Mouse (Mus musculus) stomach, embryonic 16.5 days (tissue): ENCODE data around the gene Gm12394. TPM values are rescaled to one million over a fixed set of nuclear protein-coding genes. Genes with fewer than 3 reads are reported as not detected.

ENCODE experiments used
- ATAC-seq: fragments of 200-750 bp; cut with Nextera tagmentation; 2 replicates; pipeline ENCODE4 v1.8.0; 2017; ENCODE audit warnings: moderate number of reproducible peaks, moderate TSS enrichment; ENCODE audit not compliant: insufficient read depth, low FRiP score
- H3K27ac ChIP-seq: fragments of 300-500 bp; sonication (generic); 2 replicates; pipeline ENCODE4 v1.5.1; 2014; ENCODE audit warnings: low read length
- H3K27me3 ChIP-seq: fragments of 300-500 bp; sonication (generic); 2 replicates; pipeline ENCODE4 v1.6.1; 2014; ENCODE audit warnings: low read length, control low read depth, mixed read lengths; ENCODE audit not compliant: control insufficient read depth, insufficient read depth
- H3K36me3 ChIP-seq: fragments of 300-500 bp; sonication (generic); 2 replicates; pipeline ENCODE4 v1.6.1; 2014; ENCODE audit warnings: low read length; ENCODE audit not compliant: control insufficient read depth, insufficient read depth
- H3K4me1 ChIP-seq: fragments of 300-500 bp; sonication (generic); 2 replicates; pipeline ENCODE4 v1.6.1; 2014; ENCODE audit warnings: low read length, control low read depth, mixed read lengths; ENCODE audit not compliant: control insufficient read depth, insufficient read depth
- H3K4me2 ChIP-seq: fragments of 300-500 bp; sonication (generic); 2 replicates; pipeline ENCODE4 v1.6.1; 2014; ENCODE audit warnings: low read depth, low read length, mixed read lengths
- H3K4me3 ChIP-seq: fragments of 300-500 bp; sonication (generic); replicated peaks from 2 replicates; pipeline ENCODE4 v1.5.1; 2014; ENCODE audit warnings: mild to moderate bottlenecking, low read length
- H3K9ac ChIP-seq: fragments of 300-500 bp; sonication (generic); 2 replicates; pipeline ENCODE4 v1.6.1; 2014; ENCODE audit warnings: low read length
- H3K9me3 ChIP-seq: fragments of 300-500 bp; sonication (generic); replicated peaks from 2 replicates; pipeline ENCODE4 v1.6.1; 2016; ENCODE audit warnings: low read length, control low read depth; ENCODE audit not compliant: control insufficient read depth
- WGBS: fragments of 180-500 bp; shearing (Covaris S2); extraction: QIAGEN DNeasy Blood & Tissue Kit; methylation state at CpG from one replicate; pipeline ENCODE4 v1.1.7; 2014; 5-methylcytosine and 5-hydroxymethylcytosine counted together
- polyA plus RNA-seq: library from polyadenylated mRNA; unstranded; fragments of >200 nt; fragmentation: Nextera tagmentation; extraction: Ambion mirVana; gene quantifications from 2 replicates; pipeline ENCODE4 v1.2.1, GENCODE M21; 2015

The Gm12394 gene
- polyA plus RNA-seq, 1 experiment from 2014 or later: 0.15 TPM

DNA sequence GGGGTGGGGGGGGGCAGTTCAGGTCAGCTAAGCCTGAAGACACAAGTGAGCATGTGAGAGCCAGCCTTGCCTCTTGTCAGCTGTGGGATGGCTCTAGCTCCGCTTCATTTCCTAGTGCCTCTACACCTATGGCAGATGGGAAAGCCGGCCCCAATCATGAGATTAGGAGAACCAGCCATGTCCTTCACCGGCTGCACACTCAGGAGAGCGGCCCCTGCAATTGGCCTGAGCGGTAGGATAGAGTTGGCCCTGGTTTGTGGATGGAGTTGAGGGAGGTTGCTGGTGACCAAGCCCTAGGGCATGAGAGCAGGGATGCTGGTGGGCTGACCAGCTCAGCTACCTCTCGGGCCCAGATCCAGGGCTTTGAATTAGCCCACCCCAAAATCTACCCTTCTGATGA lies 32.2 kb upstream of the Gm12394 start:
- H3K4me2 ChIP-seq: no peak overlapping the region
- H3K4me3 ChIP-seq: no peak overlapping the region
- ATAC-seq: no peak
- no peaks in the 10 kb centered on the region for H3K27me3 ChIP-seq
- H3K36me3 ChIP-seq: no peaks in the 10 kb centered on the region
- no peaks in the 10 kb centered on the region for H3K4me1 ChIP-seq
- no peak overlapping the region for H3K27ac ChIP-seq
- H3K9ac ChIP-seq: no peak overlapping the region
- 97% methylated on average over 6 of the region's 6 CpGs for WGBS
- no peaks in the 10 kb centered on the region for H3K9me3 ChIP-seq

DNA sequence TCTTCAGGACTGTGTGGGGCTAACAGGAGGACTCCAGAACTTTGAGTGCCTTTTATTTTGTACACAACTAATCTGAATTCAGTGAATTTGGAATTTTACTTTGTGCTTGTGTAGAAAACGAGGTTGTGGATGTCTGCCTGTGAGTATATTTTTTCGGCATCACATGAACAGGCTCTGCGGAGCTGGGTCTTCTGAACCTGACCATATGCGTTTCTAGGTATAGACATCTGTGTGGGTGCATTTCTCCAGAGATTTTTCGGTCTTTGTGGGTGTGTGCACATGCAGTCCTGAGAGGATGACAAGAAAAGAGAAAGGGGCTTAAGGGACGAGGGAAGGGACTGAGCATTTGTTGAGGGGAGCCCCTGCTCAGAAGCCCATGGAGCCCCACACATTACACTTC lies 30.4 kb upstream of the Gm12394 start:
- Histone ChIP-seq H3K27me3 (no peaks in the 10 kb centered on the region), H3K4me3 (no peak overlapping the region), H3K4me1 (no peaks in the 10 kb centered on the region), H3K9ac (no peak overlapping the region), H3K27ac (no peak overlapping the region), H3K36me3 (no peaks in the 10 kb centered on the region), H3K9me3 (no peaks in the 10 kb centered on the region), H3K4me2 (no peak overlapping the region)
- no peak for ATAC-seq
- 89% methylated on average over 6 of the region's 6 CpGs for WGBS

DNA sequence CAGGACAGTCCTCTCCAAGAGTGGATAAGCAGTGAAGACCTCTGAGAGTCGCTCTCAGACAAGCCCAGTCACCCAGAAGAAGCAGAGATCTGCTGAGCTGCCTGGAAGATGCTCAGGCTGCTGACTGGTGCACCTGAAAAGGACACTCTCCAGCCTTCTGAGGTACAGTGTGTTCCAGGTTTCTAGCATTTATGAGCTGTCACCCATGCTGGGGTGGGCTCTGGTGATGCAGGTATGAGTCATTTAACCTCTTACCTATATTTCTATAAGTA lies 24.0 kb upstream of the Gm12394 start:
- Histone ChIP-seq H3K27ac (no peak overlapping the region), H3K9me3 (no peaks in the 10 kb centered on the region), H3K4me3 (no peak overlapping the region), H3K4me2 (no peak overlapping the region), H3K9ac (no peak overlapping the region), H3K36me3 (no peaks in the 10 kb centered on the region), H3K27me3 (no peaks in the 10 kb centered on the region), H3K4me1 (no peaks in the 10 kb centered on the region)
- no peak for ATAC-seq
- WGBS: 44% methylated on average over 1 of the region's 1 CpGs

DNA sequence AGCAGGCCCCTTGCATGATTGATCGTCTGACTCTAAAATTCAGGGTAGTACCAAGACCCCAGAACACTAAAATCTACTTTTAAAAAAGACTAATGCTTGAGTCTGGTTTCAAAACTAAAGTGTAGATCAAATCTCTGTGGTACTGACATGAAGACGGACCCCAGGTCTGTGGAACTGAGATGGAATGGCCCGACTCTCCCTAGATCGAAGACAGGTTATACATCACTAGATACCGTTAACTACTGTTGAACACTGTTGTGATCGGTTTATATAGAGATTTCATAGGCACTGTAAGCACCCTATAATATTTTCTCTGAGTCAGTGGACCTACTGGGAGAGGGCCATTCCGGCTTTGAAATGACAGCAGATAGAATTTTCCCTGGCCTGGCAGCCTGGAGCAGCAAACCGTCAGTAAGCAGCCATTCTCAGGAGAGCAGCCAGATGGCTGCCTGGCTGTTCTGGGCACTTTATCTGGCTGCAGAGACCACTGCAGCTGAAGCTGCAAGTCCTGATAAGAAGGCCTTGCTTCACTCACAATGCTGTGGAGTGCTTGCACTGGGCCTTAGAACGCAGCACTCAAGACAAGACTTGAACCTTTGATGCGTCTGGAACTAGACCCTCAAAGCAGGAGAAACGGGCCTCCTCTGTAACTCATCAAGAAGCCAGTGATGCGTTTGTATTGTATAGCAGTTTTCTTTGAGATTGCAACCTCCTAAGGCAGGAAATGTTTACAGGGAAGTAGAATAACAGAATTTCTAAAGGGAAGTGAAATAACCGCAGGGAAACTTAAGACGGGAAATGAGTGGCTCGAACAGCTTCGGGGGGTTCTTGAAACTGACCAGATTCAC lies 23.5 kb upstream of the Gm12394 start:
- Histone ChIP-seq H3K36me3 (no peaks in the 10 kb centered on the region), H3K27ac (no peak overlapping the region), H3K4me3 (no peak overlapping the region), H3K4me2 (no peak overlapping the region), H3K27me3 (no peaks in the 10 kb centered on the region), H3K9me3 (no peaks in the 10 kb centered on the region), H3K9ac (no peak overlapping the region), H3K4me1 (no peaks in the 10 kb centered on the region)
- 0 out of 2 replicates have a peak, but pooled peaks have one; percentile 58 for ATAC-seq
- 69% methylated on average over 16 of the region's 16 CpGs for WGBS

DNA sequence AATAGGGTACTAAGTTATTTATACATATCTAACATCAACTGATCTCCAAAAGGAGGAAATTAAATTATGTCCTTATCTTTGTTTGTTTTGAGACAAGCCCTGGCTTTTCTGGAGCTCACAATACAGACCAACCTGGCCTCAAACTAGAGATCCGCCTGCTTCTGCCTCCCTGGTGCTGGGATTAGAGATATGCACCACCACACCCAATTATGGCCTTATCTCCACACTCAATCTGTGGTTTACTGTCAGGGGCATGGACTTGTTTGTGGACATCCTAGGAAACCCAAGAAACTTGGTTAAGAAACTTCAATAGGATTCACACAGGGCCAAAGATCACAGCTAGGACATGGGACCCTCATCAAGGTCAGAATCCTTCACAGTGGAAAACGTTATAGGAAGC lies 21.1 kb upstream of the Gm12394 start:
- H3K9me3 ChIP-seq: no peaks in the 10 kb centered on the region
- H3K36me3 ChIP-seq: no peaks in the 10 kb centered on the region
- 75% methylated on average over 2 of the region's 2 CpGs for WGBS
- no peak overlapping the region for H3K4me3 ChIP-seq
- H3K4me1 ChIP-seq: no peaks in the 10 kb centered on the region
- no peak for ATAC-seq
- no peaks in the 10 kb centered on the region for H3K27me3 ChIP-seq
- H3K9ac ChIP-seq: no peak overlapping the region
- no peak overlapping the region for H3K4me2 ChIP-seq
- no peak overlapping the region for H3K27ac ChIP-seq

DNA sequence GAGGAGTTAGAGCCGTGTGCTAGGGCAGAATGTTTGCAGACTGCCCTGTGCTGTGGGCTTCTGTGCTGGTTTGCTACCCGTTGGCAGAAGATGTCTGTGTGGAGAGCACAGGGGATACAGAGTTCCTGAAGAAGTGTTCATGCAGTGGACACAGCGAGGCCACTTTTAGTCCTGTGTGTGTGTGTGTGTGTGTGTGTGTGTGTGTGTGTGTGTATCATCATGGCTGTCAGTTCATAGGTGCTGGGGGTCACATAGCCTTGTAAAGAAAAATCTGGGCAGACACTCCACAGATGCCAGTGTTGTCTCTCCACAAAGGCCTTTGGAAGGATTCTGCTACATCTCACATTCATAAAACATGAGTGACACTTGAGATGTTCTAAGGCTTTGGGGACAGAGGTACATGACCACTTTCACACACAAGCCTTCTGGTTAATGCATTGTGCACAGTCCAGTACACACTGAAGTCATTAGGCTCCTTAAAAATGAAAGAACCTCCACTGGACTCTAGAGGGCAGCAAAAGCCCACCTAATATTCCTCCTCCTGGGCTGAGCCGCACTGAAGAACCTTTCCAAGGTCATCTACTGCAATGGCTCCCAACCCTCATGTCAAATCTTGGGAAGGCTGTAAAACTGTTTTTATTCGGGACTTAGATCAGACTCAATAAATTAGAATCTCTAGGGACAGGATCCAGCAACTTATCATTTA lies 20.2 kb upstream of the Gm12394 start:
- Histone ChIP-seq H3K36me3 (no peaks in the 10 kb centered on the region), H3K4me1 (no peaks in the 10 kb centered on the region), H3K9me3 (no peaks in the 10 kb centered on the region), H3K27ac (no peak overlapping the region), H3K4me3 (no peak overlapping the region), H3K27me3 (no peaks in the 10 kb centered on the region), H3K9ac (no peak overlapping the region), H3K4me2 (no peak overlapping the region)
- 29% methylated on average over 5 of the region's 5 CpGs for WGBS
- peak; percentile 68; the same call in 1 of the 2 replicates for ATAC-seq

DNA sequence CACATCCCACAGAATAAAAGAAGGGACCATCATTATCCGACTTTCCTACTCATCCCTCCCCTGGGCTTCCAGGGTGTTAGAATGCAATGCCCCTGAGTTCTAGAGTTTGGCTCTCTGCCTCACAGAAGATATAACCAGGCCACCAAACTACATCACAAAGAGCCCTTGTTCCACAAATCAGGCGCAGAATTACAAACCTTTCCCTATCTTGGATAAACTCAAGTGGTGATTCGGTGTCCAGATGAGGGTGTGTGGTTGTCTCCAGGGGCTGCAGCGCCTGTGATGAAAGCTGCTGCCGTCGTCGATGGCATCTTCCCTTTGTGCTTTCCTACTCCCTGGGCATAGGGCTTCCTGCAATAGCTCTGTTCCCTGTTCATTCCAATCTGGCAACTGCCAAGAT lies 17.6 kb upstream of the Gm12394 start, which contains the start of gene Fam205c:
Gene Fam205c (minus strand): TSS at position 101 of the 400 bp plus-strand sequence.
- Histone ChIP-seq H3K27me3 (no peaks in the 10 kb centered on the region), H3K9me3 (no peaks in the 10 kb centered on the region), H3K36me3 (no peaks in the 10 kb centered on the region), H3K4me3 (no peak within 1 kb of the TSS), H3K4me1 (no peaks in the 10 kb centered on the region), H3K27ac (no peak within 1 kb of the TSS), H3K4me2 (no peak within 1 kb of the TSS), H3K9ac (no peak within 1 kb of the TSS)
- 82% methylated on average over 7 of the region's 7 CpGs for WGBS
- no peak for ATAC-seq

DNA sequence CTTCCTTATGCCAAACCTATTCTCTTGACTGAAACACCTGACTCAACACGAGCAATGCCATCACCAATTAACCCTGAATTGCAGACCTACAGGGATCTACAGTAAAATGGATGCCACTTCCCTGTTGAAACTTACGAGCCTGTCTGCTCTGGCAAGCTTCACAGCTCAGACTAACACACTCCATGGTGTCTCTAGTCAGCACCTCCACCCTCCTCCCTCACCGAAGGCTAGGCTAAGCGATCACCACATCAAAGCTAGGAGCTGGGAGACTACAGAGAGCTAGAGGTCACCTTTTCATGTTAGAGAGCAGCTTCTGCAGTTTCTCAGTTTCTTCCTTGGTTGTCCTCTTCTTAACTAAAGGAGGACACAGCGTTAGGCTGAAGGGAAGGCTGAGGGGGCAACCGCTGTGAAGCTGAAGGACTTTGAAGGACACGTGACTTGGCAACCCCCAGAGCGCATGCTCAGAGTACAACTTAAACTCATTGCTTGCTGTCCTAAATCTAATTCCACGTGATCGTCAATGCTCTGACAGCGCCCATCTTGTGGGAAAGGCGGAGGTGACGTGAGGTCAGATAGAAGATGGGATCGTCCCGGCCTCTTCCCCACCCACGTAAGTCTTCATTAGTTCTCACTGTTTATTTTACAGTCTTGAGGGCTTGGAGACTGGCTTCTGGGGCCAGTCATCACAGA lies 16.3 kb upstream of the Gm12394 start:
- no peak for ATAC-seq
- no peak overlapping the region for H3K27ac ChIP-seq
- H3K9me3 ChIP-seq: no peaks in the 10 kb centered on the region
- no peak overlapping the region for H3K9ac ChIP-seq
- no peak overlapping the region for H3K4me2 ChIP-seq
- H3K36me3 ChIP-seq: no peaks in the 10 kb centered on the region
- WGBS: 66% methylated on average over 16 of the region's 16 CpGs
- no peak overlapping the region for H3K4me3 ChIP-seq
- no peaks in the 10 kb centered on the region for H3K4me1 ChIP-seq
- no peaks in the 10 kb centered on the region for H3K27me3 ChIP-seq

DNA sequence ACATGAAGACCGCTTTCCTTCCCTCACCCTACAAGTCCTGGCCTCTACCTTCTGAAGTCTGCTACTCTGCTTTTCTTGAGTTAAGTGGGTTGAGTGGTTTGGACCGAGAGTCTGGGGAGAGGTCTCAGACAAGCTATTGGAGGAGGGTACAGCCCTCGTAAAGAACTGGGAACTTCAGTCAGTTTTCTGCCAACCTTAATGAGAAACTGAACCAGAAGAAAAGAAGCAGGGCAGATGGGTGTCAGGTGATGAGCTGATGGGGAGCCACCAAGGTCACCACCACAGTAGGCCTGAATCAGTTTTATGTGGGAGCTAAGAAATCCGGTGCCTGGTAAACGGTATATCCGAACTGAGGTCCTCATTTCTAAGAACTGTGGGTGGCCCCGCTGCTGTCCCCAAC lies 15.6 kb upstream of the Gm12394 start:
- H3K27me3 ChIP-seq: no peaks in the 10 kb centered on the region
- peaks cover 6% of the 10 kb centered on the region; the same call in 1 of the 2 replicates for H3K4me1 ChIP-seq
- H3K9ac ChIP-seq: no peak overlapping the region
- H3K27ac ChIP-seq: no peak overlapping the region
- no peak for ATAC-seq
- H3K4me2 ChIP-seq: no peak overlapping the region
- no peaks in the 10 kb centered on the region for H3K36me3 ChIP-seq
- 91% methylated on average over 7 of the region's 7 CpGs for WGBS
- no peaks in the 10 kb centered on the region for H3K9me3 ChIP-seq
- H3K4me3 ChIP-seq: no peak overlapping the region
